Mouse (Mus musculus) v-Abl transformed pro-B cells (cell line): ENCODE data around the gene Tekt1.

Experiments used
- in situ Hi-C, 2 experiments: fragments of 400-800 bp; cut with MboI; formaldehyde crosslinking; loops; one replicate each; pipeline ENCODE4 v1.15.1; 2025; ENCODE audit not compliant: unreplicated experiment in 2 of 2

Tekt1 gene

DNA sequence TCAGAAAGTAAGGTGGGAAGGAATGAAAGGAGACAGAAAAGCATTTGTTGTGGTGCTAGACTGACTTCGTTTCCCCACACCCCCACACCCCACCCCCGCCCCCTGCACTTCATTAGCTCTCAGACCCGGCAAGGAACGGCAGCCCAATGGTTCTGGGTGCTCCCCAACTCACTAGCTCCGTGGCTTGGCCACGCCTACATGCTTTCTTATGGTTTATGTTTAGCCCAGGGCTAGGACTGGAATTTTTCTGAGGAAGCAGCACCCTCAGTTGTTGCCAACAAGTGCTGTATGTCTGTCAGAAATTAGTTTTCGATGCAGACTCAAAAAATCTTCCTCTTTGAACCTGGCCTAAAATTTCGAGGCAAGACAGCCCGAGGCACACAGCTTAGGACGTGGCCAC, 13.7 kb downstream of the Tekt1 start:
- in situ Hi-C loops: loop anchor here in 1 of 2 experiments (10.0 to 25.0 kb wide), 3 partner anchors 396 to 1014 kb away; partner anchors contain the start of gene Camkk1

DNA sequence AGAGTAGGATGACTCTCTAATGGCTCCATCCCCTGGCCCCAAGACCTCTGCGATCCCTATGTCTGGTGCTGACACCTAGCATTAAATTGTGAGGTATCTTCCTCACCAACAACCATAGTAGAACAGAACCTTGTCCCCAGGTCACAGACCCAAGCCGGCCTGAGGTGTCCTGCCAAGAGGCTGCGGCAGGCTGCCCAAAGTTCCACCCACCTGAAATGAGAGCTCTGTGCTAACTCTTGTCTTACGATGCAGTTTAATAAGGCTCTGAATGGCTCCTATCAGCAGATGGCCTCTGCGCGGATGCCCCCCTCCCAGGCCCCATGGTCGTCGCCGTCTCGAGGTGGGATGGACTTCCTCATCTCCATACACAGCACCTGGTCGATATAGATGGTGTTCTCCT, 17.8 kb downstream of the Tekt1 start:
- in situ Hi-C loops: loop anchor here (5.0 to 25.0 kb wide), 5 partner anchors 122 to 1010 kb away; partner anchors contain the start of gene Camkk1 (in 1 of the 2)

DNA sequence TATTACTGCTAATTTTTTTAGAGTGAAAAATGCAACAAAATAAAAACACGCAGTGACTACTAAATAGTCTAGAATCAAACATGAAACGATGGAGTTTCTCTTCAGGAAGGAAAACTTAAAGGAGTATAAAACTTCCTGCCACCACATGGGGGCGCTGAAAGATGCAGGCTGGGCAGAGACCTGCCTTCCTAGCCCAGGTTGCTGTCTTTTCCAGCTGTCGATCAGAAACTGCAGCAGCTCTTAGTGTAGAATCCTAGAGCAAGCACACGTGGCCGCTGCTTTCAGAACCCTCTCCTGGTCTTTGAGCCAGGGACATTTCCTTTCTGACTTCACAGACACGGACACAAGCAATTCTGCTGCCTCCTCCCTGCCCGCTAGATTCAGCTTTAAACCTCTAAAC, 18.3 kb downstream of the Tekt1 start:
- in situ Hi-C loops: loop anchor here (5.0 to 25.0 kb wide), 5 partner anchors 122 to 1009 kb away; partner anchors contain the start of gene Camkk1 (in 1 of the 2)

DNA sequence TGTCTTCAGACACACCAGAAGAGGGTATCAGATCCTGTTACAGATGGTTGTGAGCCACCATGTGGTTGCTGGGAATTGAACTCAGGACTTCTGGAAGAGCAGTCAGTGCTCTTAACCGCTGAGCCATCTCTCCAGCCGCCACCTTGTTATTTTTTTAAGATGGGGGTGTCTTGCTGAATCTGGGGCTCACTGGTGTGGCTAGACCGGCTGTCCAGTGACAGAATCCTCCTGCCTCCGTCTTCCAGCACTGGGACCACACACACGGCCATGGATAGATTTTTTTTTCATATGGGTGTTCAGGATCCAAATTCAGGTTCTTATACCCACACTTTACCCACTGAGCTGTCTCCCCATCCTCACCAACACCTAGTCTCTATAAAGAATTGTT, 19.0 kb downstream of the Tekt1 start:
- in situ Hi-C loops: loop anchor here (5.0 to 25.0 kb wide), 5 partner anchors 121 to 1008 kb away; partner anchors contain the start of gene Camkk1 (in 1 of the 2)

DNA sequence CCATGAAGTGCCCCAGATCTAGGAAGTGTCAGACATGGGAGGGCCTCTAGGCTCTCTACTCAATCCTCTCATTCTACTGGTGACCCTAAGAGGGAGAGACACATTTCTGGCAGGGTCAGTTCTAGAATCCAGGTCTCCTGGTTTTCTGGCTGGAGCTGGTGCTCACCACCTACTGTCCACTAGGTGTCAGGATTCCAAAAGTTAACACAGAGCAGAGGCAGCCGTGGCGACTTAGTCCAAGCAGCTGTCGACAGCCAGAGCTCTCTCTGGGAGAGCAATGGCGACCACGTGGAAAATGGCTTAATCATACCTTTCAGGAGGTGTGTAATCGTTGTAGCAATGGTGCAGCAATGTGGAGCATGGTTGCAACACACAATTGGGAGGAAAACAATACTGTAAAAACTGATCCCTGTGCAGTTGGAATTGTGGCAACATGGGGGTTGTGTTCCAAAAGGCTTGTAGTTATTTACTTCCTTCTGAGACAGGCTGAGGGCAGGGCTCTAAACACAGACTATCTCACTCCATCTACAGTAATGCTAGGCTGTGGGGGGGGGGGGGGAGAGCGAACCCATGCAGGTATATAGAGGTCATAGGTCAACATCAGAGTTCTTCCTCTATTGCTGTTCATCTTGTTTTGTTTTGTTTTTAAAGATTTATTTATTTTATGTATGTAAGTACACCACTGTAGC, 19.5 kb downstream of the Tekt1 start:
- in situ Hi-C loops: loop anchor here (5.0 to 25.0 kb wide), 5 partner anchors 120 to 1008 kb away; partner anchors contain the start of gene Camkk1 (in 1 of the 2)

DNA sequence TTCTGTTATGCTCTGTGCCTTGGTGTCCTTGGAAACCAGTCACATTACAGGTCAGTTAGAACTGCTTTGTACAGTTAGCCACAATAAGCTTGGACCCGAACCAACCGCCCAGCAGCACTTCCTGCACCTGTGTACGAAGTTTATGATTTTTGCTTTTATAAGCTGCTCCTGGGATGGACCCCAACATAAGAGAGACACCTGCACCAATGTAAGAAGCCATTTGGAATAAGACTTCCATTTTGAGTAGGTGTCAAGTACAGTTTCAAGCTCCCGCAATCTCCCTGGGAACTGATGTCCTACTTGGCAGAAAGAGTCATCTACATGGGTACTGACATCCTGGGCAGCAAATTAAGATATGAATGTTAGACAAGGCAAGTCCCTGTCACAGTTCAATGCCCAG, 22.5 kb downstream of the Tekt1 start:
- in situ Hi-C loops: loop anchor here (5.0 to 25.0 kb wide), 5 partner anchors 117 to 1005 kb away; partner anchors contain the start of gene Camkk1 (in 1 of the 2)

DNA sequence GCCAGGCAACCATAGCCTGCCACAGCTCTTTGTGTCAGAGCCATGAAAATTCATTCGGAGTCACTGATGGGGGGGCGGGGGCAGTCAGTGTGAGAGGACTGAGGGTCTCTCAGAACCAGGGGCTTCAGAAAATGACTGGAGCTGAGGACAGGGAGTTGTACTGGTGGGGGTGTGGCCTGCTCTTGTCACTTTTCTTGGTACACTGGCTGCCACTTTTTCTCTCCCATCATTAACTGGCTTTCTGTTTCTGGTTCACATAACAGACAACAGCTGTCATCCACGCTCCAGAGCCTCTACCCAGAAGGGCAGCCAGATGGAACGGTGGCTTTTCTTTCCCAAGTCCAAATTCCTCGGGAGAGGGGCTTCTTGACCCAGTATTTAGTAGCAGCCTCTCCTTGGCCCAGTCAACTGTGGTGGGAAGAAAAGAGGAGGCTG, 23.8 kb downstream of the Tekt1 start:
- in situ Hi-C loops: loop anchor here in 1 of 2 experiments (25.0 kb wide), 1 partner anchor 674 kb away; the partner anchor contains the start of gene Camkk1

DNA sequence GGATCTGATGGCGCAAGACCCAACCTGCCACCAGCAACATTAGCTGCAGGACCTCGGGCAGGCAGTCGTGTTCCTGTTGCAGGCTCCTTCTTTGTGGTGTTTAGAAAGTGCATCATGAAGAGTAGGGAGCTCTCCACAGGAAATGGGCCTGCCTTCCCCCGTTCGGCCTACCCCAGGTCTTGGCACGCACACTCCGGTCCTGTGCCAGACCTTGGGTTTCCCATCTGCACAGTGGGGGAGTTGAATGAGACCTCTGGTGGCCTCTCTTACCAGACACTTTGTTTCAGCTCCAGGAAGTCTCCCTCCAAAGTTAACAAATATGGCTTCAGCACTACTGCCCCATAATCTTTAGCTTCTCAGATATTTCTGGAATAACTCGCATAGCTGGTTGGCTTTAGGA, 25.5 kb downstream of the Tekt1 start:
- in situ Hi-C loops: loop anchor here in 1 of 2 experiments (25.0 kb wide), 1 partner anchor 676 kb away; the partner anchor contains the start of gene Camkk1

DNA sequence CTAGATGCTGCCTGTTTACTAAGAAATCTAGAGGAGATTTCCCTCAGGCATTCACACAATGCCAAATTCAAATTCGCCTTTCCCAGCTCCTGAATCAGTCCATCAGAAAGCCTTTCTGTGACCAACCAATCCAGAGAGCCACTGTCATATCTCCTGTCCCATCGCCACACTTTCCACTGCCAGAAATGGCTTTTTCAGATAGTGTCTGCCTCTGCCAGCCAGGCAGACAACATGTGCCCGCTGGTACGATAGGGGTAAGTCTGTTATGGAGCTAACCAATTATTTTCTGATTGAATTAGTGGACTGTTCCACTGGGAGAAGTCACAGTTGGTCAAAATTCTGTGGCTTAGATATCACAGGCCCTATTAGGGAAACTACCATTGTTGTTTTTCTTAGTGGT, 27.6 kb downstream of the Tekt1 start:
- in situ Hi-C loops: loop anchor here in 1 of 2 experiments (25.0 kb wide), 1 partner anchor 678 kb away; the partner anchor contains the start of gene Camkk1

DNA sequence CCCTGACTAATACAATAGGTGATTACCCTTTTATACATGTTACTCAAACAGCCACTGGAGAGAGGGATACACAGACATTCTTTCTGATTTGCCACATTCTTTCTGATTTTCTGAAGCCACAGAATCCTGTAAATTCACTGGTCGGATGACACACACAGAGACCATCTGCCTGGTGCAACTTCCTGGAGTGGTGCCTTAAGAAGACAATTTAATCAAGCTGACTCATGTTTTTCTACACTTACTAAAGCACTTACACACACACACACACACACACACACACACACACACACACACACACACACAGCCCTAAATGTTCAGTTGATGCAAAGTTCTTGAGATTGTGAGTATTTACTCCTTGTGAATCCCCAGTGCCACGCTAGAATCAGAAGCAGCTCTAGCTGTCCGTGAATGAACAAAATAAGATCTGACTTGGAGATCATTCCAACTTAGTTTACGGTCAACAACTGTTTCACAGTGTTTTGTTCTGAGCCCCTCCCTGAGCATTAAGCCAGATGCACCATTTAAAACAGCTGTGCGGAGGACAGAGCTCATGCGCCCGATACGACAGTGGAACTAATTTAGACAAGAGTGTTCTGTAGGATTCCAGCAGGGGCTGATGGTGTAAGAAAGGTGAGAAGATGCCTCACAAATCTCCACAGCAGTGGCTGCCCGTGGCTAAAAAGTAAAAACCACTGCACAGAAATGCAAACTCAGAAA, 29.1 kb downstream of the Tekt1 start:
- in situ Hi-C loops: loop anchor here in 1 of 2 experiments (25.0 kb wide), 1 partner anchor 679 kb away; the partner anchor contains the start of gene Camkk1

DNA sequence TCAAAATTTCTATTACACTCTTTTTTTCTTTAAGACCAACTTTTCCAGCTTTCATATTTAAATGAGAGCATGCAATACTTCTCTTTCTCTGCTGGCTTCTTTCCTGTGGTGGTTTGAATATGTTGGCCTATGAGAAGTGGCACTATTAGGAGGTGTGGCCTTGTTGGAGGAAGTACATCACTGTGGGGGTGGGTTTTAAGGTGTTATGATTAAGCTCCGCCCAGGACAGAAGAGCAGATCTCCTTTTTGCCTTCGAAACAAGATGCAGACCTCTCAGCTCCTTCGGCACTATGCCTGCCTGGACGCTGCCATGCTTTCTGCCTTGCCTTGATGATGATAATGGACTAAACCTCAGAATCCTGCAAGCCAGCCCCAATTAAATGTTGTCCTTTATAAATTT, 36.5 kb downstream of the Tekt1 start:
- in situ Hi-C loops: loop anchor here in 1 of 2 experiments (10.0 to 25.0 kb wide), 2 partner anchors 271 to 687 kb away; partner anchors contain the start of gene Camkk1

DNA sequence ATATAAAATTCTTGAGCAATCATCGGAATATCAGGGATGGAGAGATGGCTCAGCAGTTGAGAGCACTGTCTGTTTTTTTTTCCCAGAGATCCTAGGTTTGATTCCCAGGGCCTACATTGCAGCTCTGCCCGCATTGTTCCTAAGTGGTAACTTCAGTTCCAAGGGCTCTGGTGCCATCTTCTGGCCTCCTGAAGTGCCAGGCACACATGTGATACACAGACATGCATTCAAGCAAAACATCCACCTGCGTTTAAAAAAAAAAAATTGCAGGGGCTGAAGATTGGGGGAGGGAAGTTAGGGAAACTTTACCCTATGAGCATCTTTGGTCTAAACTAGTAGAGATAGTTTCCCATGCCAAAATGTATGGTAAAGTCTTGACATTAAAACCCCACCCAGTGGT, 37.8 kb downstream of the Tekt1 start:
- in situ Hi-C loops: loop anchor here in 1 of 2 experiments (10.0 kb wide), 1 partner anchor 270 kb away; no protein-coding TSS in a partner anchor

DNA sequence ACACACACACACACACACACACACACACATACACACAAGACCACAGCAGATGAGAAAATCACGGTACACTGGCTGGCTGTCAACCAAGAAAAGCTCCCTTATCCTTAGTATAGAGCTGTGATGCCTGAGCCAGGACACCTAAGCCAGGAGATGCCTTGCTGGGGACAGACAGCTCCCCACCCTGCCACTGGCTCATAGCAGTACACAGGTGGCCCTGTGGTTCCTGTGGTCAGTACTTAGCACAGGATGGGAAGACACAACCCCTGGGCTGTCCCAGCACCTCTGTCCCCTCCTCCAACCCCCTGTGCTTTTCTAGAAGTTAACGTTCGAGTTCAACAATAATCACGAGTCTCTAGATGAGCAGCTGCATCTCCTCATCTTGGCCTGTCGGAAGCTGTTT, 44.2 kb downstream of the Tekt1 start:
- in situ Hi-C loops: loop anchor here in 1 of 2 experiments (5.0 kb wide), 1 partner anchor 96 kb away; no protein-coding TSS in a partner anchor

DNA sequence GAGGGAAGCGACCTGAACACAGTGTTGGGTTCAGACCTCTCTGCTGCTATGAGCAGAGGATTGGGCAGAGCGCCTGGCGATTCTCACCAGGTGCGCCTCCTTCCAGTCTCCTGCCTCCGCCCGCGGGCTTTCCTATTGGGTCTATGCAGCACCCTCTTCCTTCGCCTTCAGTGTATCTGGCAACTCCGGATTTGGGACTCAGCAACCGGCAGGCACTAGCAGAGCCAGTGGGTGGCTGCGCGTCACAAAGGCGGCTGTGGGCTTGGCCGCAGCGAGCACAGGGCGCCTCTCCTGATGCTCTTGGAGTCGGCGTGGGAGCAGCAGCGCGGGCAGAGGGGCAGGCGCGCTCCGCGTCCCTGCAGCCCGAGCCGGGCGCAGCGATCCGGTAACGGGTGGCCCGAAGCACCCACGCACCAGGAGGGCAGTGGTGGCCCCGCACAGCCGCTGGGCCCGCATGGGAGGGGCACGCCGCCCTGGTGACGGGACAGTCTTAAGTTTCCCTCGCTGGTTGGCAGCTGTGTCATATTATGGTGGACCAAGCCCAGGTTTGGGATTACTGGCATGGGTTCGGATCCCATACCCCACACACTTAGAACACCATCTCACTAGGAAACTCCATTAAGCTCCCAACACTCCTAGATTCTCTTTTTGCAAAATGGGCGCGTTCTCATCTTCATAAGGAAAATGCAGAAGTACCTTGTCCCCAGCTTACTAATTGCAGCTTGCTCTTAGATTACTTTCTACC, 47.9 kb downstream of the Tekt1 start, which contains the start of gene Fbxo39:
TSS of gene Fbxo39 (plus strand) at position 294 of the 745 bp plus-strand sequence.
- in situ Hi-C loops: no loop called here

DNA sequence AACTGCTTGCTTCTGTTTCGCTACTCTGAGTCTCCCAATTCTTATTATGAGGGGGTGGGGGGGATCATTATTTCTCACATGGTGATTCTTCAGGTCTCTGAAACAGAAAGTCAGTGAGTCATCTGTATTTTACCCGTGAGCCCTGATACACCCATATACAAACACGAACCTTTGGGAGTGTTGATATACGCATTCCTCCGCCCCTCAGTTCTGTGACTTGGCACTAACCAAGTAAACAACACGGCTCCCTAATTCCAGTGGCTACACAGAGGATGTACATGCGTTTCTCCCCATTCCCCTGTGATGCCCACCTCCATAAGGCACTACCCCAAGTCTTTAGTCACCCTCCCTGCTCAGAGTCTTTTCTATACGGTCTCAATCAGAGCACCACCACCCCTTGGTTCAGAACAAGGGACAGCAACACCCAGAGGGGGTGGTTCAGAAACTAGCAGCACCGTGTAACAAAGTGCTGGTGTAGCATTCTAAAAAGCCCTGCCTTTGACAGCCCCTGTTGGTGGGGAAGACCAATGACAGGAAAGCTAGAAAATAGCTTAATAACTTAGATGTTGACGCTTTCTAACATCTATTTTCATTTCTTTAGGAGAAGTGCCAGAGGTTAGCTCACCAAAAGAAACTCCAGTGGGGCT, 50.8 kb downstream of the Tekt1 start:
- in situ Hi-C loops: no loop called here

DNA sequence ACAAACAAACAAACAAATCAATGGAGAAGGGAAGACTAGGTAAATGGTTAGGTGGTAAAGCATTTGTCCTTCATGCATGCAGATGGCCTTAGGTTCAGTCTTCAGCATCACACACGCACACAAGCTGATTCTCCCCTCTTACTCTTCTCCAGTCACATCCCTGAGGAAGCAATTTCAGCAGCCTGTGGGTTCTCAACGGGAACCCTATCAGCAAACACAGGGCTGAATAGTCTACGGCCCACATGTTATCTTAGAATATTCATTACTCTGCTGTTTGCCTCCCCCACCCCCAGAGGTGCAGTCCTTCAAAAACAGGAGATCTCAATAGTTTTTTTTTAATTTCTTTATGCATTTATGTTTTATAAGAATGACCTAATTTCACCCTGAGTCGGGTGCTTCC, 51.8 kb downstream of the Tekt1 start:
- in situ Hi-C loops: no loop called here

DNA sequence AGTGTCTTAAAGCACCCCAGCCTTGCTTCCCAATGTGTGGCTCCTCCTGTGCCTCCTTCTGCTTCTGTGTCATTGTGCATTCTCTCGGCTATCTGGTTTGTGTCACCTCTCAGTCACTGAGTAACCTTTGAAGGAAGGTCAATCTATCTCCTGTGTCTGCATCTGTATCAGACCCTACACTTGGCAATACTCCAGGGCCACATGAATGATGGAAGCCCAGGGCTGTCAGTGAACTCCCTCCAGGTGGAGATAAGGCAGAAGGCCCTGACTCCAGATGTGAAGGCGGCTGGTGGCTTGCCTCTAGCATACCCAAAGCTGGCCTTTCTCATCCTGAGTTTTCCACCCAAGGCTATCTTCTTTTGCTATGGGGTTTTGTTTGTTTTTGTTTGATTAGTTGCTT, 53.3 kb downstream of the Tekt1 start:
- in situ Hi-C loops: no loop called here

DNA sequence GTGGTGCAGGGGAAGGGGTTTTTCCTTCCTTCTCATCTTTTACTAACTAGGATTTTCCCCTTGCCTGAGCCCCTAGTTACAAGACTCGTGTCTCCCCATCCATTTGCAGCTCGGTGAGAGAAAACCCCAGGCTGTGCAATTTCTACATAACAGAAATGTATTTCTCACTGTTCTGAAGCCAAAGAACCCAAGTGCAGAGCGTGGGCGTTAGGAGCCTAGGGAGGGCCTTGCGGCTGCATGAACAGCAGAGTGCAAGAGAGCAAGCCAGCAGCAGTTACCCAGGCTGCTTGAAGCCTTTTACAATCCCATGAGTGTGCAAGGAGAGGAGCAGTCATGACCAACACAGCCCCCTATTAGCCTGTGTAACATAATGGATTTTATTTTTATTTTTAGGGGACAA, 54.8 kb downstream of the Tekt1 start:
- in situ Hi-C loops: no loop called here

DNA sequence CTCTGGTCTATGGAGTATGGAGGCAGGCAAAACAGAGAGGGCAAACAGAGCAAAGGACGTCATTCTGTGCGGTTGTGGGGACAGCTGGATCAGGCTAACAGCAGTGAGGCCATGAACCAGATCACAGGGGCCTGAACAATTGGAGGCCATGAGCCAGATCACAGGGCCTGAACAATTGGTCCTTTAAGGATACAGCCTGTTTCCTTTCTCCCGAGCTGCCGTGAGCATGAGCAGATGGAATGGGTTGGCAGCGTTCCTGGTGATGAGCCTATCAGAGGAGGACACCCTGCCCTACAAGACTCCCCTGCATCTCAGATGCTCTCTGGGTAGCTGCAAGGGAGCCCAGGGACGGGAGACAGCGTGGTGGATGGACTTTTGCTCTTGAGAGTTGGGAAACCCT, 60.0 kb downstream of the Tekt1 start:
- in situ Hi-C loops: no loop called here

DNA sequence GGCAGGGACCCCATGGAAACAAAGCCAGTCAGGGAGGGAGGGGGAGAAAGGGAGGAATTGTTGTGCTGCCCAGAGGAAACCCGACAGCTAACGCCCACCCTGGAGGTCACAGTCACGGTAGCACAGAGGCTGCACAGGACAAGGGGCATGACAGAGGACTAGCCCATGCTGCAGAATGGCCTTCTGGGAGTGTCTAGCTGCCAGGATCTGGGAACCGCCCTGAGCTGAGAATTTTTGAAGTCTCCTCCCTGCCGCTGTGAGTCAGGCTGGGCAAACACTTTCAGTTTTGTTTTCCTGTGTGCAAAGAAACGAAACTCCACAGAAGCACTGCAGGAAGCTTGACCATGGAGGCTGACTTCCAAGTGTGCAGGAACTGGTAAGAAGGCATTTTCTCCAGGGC, 60.9 kb downstream of the Tekt1 start, which contains the start of gene Xaf1:
TSS of gene Xaf1 (plus strand) at position 296 of the 400 bp plus-strand sequence.
- in situ Hi-C loops: no loop called here
